Mouse (Mus musculus) testis, adult 2 months (tissue): Measurements from ENCODE around the gene Cpm.

Source experiments
- CTCF ChIP-seq: fragments of 200-500 bp; IDR thresholded peaks from 2 replicates; pipeline ENCODE4 v1.5.1; 2012; ENCODE audit warnings: low read depth, mild to moderate bottlenecking, inconsistent platforms, low read length, moderate library complexity; ENCODE audit not compliant: control insufficient read depth, insufficient read depth, insufficient replicate concordance
- POLR2A ChIP-seq: fragments of 200-500 bp; IDR thresholded peaks from 2 replicates; pipeline ENCODE4 v1.6.1; 2012; ENCODE audit warnings: low read depth, mild to moderate bottlenecking, inconsistent platforms, low read length, moderate library complexity; ENCODE audit not compliant: control insufficient read depth

- TF ChIP-seq CTCF = no peak
- TF ChIP-seq POLR2A = no peak
These were observed 21.5 kb upstream of the Cpm start for GRCm38 (mm10) chr10:117607804-117608279.
